In the genomic region with DNA sequence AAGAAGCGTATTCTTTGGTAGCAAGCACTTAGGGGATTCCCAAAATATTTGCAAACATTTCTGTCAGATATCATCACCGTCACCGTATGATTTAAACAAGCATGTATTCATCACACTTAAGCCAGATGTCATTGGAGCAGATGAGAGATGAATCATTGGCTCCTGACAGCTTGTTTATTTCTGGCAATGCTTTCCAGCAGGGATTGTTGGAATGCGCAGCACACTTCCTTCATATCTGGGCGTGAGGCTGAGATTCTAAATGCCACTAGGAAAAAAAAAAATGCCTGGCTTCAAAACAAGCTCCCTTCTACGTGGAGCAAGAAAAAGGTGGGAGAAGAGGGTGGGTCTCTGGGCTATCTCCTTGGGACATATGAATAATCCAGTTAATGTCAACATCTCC, we compare ENCODE assay signal across 9 mouse cellular contexts.
A peak's percentile ranks its signal among the peaks of the same experiment; 100 is the strongest.
DNase-seq lines count a peak whose midpoint lies in the region; ATAC-seq lines count a peak whose summit lies in the region.
"Had no signal": no experiment of that assay in that cellular context is flagged by ENCODE, and none has a peak within 500 bp of the region (broad histone marks: within the 10 kb centered on the region; RNA-seq: fewer than 3 reads in every experiment).

No protein-coding gene starts in this region.

- ATAC-seq in erythroblast, adult 5-6 weeks (replicated peaks; ENCODE audit: low FRiP score, poor library complexity, severe bottlenecking) = no peak
- ATAC-seq: intestine, embryonic 16.5 days had no signal

- intact Hi-C loops in heart, postnatal 25 days (cut with DNase I) = no loop called here

- DNase-seq in heart, adult 8-10 months (ENCODE audit: low spot score) = peak; percentile 19
- no peak for DNase-seq in heart, postnatal 25 days (ENCODE audit: low spot score)
- DNase-seq in right cerebral cortex, adult 18-20 months = peak; percentile 31
- no peak for DNase-seq in right cerebral cortex, postnatal 14 days
- DNase-seq in layer of hippocampus, adult 9-10 months (ENCODE audit: low spot score) = peak; percentile 47
- DNase-seq in telencephalon, adult 2 months (ENCODE audit: low read depth, low spot score) = peak; percentile 60
- DNase-seq in gastrocnemius, postnatal 10 days = no peak

Comparison
In these comparisons a context has a peak if more than half of its experiments do, and no peak if none do; other contexts are left out.
1. DNase-seq: peak in heart, adult 8-10 months (single experiment), right cerebral cortex, adult 18-20 months (single experiment), layer of hippocampus, adult 9-10 months (single experiment) and telencephalon, adult 2 months (single experiment); none in heart, postnatal 25 days (single experiment), right cerebral cortex, postnatal 14 days (single experiment) and gastrocnemius, postnatal 10 days (single experiment).